Mouse (Mus musculus) right cerebral cortex, postnatal 25 days (tissue): Measurements from ENCODE around the gene Enpep.

Experiments
- DNase-seq: peaks from one replicate; pipeline ENCODE4 v3.0.0; 2022

Enpep gene

DNA sequence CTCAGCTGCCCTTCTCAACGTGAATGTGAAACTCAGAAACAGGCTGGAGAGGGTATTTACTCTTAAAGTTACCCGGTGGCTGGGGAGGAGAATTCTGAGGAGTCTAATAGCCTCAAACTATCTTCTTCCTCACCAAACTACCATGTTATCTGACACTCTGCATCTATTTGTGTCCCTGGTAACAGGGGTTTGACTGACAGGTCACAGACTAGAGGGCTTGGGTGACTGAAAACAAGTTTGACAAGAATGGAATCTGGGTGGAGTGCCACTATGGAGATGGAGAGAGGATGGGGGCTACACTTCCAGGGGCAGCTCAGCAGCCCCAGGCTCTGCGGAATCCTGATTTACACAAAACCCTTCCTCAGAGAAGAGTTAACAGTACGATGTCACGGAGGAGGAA lies 105.2 kb downstream of the Enpep start:
- no peak for DNase-seq

DNA sequence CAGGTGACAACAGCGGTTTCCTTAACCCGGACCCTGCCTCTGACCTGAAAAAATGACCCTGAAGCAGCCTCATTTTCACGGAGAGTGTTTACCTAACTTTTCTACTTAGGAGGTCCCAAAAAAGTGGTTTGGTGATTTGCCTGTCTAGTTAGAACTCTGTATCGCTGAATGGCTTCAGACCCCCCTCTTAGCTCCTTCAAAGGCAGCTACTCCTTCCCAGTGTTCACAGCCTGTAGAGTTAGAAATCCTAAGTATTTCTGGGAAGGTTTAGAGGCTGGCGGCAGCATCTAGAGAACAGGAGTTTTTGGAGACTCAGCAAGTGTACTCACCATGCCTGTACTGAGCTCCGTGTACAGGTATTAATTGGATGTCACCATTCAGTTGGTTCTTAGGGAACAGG lies 105.8 kb downstream of the Enpep start:
- DNase-seq = no peak

DNA sequence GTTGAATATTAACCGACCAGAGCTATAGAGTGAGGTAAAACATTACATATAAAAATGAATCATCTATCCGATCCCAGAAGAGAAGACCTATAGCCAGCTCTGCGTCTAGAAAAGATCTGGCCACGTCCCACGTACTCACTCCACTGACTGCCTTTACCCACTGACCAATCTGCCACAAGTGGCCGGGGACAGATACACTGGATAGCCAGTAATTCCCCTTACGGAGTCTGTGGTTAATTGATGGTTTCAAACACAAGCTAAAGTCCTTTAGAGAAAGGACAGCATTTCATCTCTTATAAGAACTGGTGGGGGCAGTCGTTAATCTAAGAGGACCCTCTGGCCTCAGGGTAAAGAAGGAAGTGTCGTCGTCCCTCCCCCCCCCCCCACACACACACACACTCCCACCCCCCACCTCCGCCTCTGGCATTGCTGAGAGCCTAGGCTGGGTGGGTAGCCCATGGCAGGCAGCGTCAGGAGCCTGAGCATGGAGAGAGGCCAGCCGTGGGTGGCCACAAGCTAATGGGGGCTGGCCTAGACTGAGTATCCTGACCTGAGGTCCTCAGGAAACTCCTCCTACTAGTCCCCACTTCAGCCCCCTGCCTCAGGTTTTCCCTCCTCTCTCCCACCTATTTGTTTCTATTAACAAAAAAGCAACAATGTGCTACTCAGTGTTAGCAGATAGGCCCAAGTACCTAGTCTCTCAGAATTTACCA lies 106.8 kb downstream of the Enpep start:
- DNase-seq = no peak

DNA sequence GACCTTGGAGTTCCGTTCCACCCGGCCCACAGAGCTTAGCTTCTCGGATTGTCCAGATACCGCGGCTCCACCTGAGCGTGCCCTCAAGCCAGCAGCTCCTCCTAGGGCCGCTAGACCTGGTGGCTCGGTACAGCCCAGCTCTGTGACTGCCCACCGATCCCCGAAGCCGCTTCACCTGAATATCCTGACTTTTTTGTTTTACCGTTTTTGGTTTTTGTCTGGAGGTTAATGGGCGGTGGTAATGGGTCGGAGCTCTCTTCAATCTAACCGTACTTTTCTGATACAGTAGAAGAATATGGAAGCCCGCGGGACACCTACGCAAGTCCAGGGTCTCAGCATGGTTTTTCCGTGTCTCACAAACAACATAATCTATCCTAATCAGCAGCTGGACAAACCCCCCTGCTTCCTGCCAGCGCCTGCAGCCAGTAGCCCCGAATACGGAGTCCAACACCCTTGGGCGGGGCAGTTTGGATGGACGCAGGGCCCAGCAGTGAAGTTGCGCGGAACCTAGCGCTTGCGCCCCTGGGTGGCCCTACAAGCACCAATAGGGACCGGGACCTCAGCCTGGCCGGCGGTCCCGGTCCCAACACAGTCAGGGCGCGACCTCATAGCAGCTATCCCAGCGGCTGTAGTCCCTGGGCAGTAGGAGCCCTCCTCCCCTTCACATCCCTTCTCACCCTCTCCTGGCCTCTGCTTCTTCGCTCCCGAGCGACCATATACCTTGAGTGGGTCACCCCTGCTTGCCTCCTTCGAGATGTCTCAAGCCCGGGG lies 107.5 kb downstream of the Enpep start:
- no peak for DNase-seq

DNA sequence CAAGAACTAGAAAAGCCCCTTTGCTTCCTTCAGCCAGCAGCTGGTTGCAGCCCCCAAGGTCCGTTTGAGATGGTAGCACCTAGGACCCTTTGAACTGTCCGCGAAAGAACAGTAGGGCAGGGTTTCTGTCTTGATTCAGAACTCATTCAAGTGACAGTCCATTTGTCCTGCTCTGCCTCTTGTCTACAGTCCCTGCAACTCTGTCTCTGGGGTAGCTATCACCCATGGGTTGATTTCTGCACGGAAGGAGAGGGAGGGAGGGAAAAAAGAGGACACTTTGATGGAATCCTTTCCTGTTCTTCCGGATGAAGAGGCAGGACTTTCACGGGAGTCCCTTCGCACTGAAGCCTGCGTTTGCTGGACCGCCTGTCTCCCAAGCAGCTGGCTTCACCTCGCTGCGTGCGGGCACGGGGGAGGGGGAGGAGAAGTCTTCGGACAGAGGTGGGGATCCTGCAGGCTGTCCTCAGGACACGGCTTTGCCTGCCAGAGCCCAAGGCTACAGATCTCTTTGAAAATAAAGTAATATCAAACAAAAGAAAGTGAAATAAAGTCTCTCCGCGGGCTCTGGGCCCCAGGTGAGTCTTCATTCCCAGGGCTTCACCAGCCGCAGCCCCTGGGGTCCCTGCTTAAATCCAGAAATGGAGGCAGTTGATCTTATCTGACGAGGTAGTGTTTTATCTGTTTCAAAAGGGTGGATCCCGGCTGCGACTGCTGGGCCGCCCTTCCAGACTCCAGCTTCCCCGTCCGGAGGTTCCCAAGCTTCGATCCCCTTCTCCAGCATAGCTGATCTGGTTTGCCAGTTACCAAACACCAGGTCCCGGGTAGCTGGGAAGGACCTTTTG lies 108.3 kb downstream of the Enpep start:
- no peak for DNase-seq

DNA sequence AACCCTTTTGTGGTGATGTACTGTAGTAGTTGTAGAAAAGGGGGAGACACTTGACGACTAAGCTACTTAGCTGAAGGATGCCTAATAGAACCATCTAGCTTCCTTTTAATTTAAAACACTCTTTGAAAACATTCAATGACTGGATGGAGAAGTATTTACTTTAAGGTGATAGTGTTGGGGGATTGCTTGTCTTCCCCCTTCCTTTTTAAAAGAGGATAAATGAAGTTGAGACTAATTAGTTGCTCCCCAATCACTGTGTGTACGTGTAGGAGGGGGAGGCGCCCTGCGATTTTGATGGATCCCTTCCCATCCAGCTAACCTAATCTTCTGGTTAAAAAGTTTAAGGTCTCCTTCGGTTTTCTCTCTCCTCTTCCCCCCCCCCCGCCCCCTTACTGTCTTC lies 109.1 kb downstream of the Enpep start:
- DNase-seq = no peak

DNA sequence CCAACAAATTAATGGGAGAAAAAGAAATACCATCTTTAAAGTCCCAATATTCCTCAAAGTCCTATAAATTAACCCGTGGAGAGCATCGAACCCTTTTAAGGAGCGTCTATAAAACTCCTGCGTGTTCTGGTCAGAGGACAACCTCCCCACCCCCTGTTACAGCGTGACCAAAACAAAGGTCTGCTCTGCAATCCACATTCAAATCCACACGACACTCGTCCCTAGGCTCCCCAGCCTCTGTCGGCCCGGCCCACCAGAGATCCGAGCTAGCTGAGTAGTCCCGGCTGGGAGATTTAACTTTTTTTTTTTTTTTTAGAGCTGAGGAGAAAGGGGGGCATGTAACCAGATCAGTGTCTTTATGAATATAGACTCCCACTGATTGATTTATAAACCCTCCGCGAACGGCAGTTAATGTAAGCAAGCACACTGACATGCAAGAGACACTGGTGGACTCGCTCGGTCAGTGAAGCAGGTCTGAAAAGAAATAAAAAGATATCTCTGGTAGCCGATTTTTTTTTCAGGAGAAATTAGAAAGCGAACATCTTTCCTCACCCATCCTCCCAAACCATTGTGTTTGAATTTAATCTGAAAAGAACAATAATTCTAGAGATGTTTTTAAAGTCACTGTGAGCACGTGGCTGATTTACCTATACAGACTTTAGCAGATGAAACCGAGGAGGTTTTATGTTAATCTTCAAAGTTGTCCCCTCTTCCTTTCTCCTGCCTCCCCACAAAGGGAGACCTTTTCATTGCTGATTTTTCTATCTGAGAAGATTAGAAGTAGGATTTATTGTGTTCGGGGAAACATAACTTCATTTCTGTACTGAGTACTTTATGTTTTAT lies 109.9 kb downstream of the Enpep start:
- no peak for DNase-seq

DNA sequence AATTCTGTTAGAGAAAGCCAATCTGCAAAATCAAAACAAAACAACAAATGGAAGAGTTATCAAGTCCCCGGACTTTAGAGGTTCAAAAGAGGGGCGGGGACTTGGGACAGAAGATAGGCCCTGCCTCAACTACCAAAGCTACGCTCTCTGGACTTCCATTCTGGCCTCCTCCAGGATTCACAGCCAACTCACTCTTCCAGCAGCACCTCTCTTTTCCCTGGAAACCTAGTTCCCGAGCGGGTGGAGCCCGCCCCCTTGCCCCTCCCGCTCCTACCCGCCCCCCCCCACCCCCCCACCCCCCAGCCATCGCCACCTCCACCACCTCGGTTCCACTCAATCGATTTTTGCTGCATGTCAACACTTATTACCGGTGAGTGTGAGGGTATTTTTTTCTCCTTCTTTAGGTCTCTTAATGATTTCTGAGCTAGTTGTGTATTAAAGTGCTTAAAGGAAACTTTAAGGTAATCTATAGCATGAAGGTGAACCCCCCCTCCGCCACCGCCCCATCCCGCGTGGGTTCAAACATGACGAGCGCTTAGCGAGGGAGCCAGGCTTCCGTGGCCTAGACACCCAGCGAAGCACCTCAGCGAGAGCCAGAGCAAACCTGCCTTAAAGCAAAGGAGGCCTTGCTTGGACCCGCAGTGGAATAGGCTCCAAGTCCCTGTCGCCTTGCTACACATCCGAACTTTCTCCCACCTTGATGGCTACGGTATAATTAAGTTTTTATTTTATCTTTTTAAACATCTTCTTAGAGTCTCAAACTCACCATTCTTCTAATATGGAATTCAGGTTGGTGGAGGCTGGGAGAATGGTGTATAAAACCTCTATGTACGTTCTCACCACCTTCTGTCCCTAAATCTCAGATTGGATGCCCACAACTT lies 110.9 kb downstream of the Enpep start:
- no peak for DNase-seq

DNA sequence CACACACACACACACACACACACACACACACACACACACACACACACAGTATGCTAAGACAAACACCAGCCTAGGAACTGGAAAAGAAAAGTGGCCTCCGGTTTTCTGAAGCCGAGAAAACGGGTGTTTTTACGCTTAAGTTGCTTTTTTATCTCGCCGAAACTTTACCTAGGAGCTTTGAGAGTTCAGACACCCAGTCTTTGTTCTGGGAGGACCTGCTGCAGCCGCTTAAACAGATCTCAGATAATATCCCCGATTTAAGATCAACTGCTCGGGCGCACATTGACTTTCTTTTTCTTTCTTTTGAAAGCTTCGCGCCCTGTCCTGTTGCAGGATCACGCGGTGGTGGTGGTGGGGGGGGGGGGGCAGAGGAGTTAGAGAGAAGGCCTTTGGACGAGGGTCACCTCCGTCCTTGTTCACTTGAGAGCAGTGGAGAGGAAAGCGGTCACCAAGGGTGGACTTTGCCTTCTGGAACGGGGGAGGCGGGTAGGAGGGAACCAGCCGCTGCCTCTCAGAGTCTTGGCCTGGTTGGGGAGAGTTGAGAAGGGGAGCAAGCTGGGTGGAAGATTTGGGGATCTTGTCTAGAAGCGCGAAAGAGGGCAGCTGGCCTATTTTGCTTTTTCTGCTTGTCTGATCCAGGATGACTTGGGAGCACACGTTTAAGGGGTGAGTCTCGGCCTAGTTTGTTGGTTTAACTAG lies 111.7 kb downstream of the Enpep start:
- DNase-seq = no peak

DNA sequence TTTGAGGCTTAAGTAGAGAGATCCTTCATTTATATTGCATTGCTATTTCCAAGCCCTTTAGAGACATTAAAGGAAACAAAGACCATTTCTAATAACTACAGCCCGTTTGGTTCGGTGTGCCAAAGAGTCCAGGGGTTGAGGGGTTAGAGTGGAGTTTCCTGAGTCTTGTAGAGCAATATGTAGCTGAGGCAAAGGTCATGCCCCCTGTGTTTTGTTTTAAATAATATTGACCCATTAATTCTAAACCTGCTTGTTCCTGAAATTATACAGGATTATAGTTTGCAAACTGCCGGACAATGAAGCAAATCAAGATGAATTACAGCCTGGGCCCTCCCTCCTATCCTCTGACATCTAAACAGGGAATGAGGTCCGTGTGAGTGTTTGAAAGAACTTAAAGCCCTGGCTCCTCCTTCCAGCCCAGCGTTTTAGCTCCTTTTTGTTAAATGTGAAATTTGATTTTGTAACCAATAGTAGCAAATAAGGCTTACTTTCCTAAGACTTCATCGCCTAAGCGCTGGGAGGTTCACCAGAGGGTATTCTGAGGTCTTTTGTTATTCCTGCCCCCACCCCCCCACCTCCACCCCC lies 112.3 kb downstream of the Enpep start:
- no peak for DNase-seq
